Mouse (Mus musculus) gastrocnemius, postnatal 25 days (tissue): Measurements from ENCODE around the gene Nr2c2ap. TPM values are rescaled to one million over a fixed set of nuclear protein-coding genes. Genes with fewer than 3 reads are reported as not detected.

Experiments
- DNase-seq: peaks from one replicate; pipeline ENCODE4 v3.0.0; 2022
- microRNA-seq, 2 experiments: library from miRNA; unstranded; fragments of <30 nt; microRNA quantifications; one replicate each; pipeline ENCODE4 v1.2.0; 2021; ENCODE audit warnings: borderline replicate concordance in 2 of 2
- total RNA-seq, 2 experiments: library from RNA; stranded (reverse); gene quantifications; 1 replicate in 1 of 2; 2 replicates in 1 of 2; pipeline ENCODE4 v1.2.3; 2021

Gene Nr2c2ap
- total RNA-seq, 2 experiments from 2014 or later: 3.9 to 4.3 TPM

DNA sequence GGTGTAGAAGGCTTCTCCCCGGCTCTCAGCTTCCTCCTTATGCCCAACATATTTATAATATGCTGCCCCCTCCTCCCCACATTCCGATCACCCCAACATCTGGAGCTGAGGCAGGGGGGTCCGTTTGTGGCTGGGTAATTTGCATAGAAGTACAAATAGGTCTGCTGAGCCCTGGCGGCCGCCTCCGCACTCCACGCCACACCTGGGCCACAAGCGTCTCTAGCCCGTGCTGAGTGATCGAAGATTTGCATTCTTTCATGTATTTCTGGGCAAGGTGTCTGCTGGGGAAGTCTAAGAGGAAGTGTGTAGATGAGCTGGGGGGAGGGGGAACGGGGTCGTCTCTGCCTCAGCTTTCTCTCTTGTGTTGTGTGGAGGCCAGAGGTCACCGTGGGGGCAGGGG is 28.9 kb downstream of the Nr2c2ap start:
- DNase-seq: no peak

DNA sequence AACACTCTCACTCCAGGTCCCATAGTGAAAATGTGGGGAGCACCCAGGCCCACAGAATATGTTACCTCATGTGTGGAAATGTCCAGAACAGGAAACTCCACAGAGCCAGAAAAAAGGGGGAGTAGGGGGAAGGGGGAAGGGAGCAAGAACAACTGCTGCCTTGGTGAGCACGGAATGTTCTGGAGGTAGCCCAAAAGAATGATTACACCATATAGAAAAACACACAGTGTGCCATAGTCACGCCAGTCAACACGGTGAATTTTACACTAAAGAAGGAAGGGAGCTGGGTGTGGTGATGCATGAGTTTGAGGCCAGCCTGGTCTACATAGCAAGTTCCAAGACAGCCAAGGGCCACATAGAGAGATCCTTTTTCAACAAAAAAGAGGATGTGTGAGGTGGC is 32.2 kb downstream of the Nr2c2ap start:
- DNase-seq: no peak

DNA sequence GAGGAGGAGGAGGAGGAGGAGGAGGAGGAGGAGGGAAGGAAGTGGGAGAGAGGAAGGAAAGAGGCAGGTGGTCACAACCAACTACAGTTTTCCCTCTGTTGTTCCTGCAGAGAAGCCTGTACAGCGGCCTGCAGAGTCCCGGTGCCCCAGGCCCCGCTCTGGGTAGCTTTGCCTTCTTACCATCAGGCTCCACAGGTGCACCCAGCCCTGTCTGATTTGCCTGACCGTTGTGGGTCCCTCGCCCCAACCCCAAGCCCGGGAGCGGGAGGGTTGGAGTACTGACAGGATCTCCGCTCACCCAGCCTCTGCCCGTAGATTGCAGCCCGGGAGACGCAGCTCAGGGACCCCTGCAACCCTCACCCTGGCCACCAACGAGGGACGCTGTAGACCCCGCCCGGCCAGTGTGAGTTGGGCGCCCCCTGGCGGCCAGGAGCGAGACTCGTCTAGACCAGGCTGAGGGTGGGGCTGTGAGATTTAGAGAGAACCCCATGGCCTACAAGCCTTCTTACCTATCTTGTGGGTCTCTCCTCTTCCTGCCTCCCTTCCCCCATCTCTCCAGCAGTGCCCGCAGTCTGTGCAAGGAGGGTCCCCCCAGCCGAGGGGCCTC is 35.5 kb downstream of the Nr2c2ap start:
- peak; percentile 46 for DNase-seq

DNA sequence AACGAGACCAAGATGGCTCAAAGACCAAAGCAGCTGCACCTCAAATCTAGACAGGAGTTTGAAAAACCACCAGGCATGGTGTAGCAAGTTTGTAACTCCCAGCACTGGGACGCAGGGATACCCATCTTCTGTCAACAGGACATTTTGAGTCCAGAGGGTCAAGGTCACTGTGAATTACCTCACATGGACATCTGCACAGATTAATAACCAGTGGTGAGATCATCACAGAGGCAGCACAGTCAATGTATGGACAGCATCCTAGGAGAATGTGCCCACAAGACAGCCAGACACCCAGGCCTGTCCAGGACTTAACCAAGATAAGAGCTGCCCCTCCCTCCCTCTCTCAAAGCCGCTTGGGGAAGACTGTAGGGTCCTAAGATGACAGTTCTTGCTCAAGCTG is 39.0 kb downstream of the Nr2c2ap start:
- no peak for DNase-seq

GRCm38 (mm10) chr8:70170748-70171147 is 39.6 kb downstream of the Nr2c2ap start:
- DNase-seq: no peak

DNA sequence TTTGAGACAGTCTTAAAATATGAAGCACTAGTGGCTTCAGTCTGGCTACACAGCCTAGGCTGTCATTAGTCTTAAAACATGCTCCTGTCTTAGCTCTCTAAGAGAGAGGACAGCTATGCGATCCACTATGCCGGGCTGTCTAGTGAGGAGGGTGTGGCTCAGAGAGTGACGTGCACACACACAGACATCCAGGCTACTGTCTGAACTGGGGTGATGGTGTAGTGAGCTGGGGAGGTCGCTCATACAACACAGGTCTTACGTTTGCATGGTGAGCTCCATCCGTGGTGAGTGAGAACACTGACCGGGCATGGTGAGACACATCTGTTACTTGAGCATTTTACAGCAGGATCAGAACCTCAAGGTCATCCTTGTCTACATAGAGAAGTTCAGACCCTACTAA is 40.1 kb downstream of the Nr2c2ap start:
- no peak for DNase-seq

DNA sequence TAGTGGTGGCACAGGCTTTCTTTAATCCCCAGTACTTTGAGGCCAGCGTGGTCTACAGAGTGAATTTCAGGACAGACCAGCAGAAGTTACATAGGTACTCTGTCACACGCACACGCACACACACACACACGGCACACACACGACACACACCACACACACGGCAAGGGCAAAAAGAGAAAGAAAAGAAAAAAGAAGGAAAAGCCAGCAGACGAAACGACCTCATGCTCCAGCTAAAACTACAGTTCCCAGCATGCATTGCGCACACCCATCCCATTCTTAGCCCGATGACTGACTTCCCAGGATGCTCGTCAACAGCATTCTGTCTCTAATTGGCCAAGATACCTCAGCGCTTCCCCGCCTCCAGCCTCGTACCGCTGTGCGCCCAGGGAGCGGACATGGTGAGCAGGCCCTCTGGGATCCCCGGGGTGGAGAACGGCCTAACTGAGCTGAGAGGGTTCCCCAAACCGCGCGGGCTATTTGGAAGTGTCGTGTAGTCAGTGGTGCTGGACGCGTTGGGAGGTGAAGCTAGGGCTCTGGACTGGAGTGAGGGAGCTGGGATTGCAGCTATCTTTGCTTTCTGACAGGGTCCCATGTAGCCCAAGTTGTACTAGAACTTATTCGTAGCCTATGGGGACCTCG is 41.0 kb downstream of the Nr2c2ap start, which contains the start of gene Tmem161a:
Gene Tmem161a, plus strand, starts transcription at position 314 of the 639 bp plus-strand sequence.
- DNase-seq: peak; percentile 91

- no peak for DNase-seq
Observed at GRCm38 (mm10) chr8:70173320-70173719, 42.2 kb downstream of the Nr2c2ap start.

DNA sequence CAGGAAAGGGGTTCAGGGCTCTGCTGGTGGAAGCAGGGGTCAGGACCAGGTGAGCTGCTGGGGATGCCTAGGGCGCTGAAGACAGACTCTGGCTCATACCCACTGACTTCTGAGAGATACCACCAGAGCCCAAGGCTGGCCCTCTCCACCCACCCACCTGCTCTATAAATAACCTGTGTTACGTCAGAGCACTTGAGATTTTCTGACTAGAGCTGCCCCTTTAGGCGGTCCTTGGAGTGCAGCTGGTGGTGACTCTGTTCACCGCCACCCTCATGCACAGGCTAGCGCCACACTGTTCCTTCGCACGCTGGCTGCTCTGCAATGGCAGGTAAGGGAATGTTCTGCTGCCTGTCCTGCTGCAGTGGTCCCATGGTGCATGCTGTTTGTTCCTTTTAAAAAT is 42.9 kb downstream of the Nr2c2ap start:
- DNase-seq: no peak

- no peak for DNase-seq
Observed at GRCm38 (mm10) chr8:70178231-70178630, 47.1 kb downstream of the Nr2c2ap start.

DNA sequence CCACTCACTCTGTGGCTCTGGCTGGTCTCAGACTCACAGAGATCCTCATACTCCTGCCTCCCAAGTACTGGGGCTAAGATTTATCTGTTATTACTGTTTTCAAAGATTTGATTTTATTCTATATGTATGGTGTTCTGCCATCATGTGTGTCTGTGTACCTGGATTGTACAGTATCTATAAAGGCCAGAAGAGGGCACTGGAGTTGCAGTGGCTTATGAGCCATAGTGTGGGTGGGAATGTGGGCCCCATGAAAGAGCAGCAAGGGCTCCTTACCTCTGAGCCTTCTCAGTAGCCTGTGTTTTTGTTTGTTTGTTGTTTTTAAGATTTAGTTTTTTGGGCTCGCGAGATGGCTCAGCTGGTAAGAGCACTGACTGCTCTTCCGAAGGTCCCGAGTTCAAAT is 47.9 kb downstream of the Nr2c2ap start:
- no peak for DNase-seq

DNA sequence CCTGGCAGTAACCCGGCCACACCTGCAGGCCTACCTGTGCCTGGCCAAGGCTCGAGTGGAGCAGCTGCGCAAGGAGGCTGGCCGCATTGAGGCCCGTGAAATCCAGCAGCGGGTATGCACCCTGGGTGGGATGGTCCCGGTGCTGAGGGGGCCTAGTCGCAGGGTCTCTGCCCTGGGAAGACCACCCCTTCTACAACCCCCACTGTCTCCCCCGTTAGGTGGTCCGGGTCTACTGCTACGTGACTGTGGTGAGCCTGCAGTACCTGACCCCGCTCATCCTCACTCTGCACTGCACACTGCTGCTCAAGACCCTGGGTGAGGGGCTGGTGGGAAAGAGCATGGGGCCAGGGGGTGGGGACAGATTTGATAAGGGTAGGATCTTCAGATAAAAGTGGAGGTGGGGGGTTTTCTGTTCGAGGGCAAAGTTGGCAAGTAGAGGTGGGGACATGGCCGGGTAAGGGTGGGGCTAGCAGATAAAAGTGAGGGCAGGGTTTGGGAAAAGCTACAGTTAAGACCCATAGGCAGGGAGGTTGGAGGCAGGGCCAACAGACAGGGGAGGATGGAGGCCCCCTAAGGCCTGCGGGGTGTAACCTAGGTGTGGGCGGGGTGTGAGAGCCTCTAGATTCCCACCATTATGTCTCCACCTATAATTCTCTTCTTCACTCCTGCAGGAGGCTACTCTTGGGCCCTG is 50.2 kb downstream of the Nr2c2ap start:
- no peak for DNase-seq

GRCm38 (mm10) chr8:70181903-70182252 is 50.7 kb downstream of the Nr2c2ap start:
- no peak for DNase-seq

DNA sequence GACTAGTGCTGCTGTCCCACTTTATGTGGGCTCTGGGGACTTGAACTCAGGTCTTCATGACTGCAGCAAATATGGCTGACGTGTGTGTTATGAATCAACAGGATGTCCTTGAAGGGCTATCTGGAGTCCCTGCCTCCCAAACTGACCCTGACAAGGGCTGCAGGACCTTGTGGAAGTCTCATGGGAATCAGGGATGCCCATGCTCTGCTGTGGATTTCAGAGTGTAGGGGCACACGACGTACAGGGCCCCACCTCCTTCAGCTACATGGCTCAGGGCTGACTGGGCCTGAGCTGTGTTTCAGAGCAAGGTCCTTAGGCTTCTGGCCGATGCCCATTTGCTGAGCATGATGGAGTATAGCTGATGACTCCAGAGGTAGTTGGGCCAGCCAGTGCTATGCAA is 52.1 kb downstream of the Nr2c2ap start:
- no peak for DNase-seq

Small RNA genes lying within 50 kb of the gene (microRNA-seq; reads per million reads assigned to microRNA genes)
- gene Mir7066: 0 reads per million in 2 experiments

Other genes with a start within 250 kb of the Nr2c2ap start
- 10 to 100 TPM in 1 of 2 experiments, 1 to 10 TPM in 1; 4.0 to 13.6 TPM for gene Cilp2, start 243.6 kb upstream of the Nr2c2ap start, total RNA-seq
- not detected for gene Tssk6, start 229.1 kb upstream of the Nr2c2ap start, total RNA-seq
- 100 to 1,000 TPM; 338 to 343 TPM for gene Ndufa13, start 228.8 kb upstream of the Nr2c2ap start, total RNA-seq
- 1 to 10 TPM; 5.6 to 6.9 TPM for gene Yjefn3, start 228.6 kb upstream of the Nr2c2ap start, total RNA-seq
- gene Gatad2a, start 134.9 kb upstream of the Nr2c2ap start, total RNA-seq: 10 to 100 TPM; 25.4 to 26.2 TPM
- 10 to 100 TPM; 24.5 to 25.1 TPM for gene Mau2, start 88.6 kb upstream of the Nr2c2ap start, total RNA-seq
- 10 to 100 TPM; 13.1 to 15.5 TPM for gene Sugp1, start 88.5 kb upstream of the Nr2c2ap start, total RNA-seq
- gene Tm6sf2, start 58.4 kb upstream of the Nr2c2ap start, total RNA-seq: 1 to 10 TPM in 1 of 2 experiments, not detected in 1; 1.7 TPM
- gene Hapln4, start 47.9 kb upstream of the Nr2c2ap start, total RNA-seq: under 1 TPM in 1 of 2 experiments, not detected in 1; 0.08 TPM
- gene Ncan, start 10.5 kb upstream of the Nr2c2ap start, total RNA-seq: under 1 TPM in 1 of 2 experiments, not detected in 1; 0.05 TPM
- 1 to 10 TPM; 7.3 to 7.7 TPM for gene Rfxank, start 7.8 kb downstream of the Nr2c2ap start, total RNA-seq
- 10 to 100 TPM; 14.6 to 16.6 TPM for gene Borcs8, start 8.2 kb downstream of the Nr2c2ap start, total RNA-seq
- under 1 TPM; 0.21 to 0.23 TPM for gene Mef2b, start 8.4 kb downstream of the Nr2c2ap start, total RNA-seq
- 10 to 100 TPM; 68.1 to 72.3 TPM for gene Tmem161a, start 41.0 kb downstream of the Nr2c2ap start, total RNA-seq
- 10 to 100 TPM; 30.0 to 39.2 TPM for gene Slc25a42, start 81.0 kb downstream of the Nr2c2ap start, total RNA-seq
- 10 to 100 TPM; 43.1 to 45.0 TPM for gene Sugp2, start 102.9 kb downstream of the Nr2c2ap start, total RNA-seq
- gene Armc6, start 103.1 kb downstream of the Nr2c2ap start, total RNA-seq: 1 to 10 TPM; 7.6 to 8.2 TPM
- 1 to 10 TPM; 3.0 to 4.7 TPM for gene Homer3, start 151.5 kb downstream of the Nr2c2ap start, total RNA-seq
- 10 to 100 TPM; 26.9 to 30.7 TPM for gene Ddx49, start 171.2 kb downstream of the Nr2c2ap start, total RNA-seq
- gene Cope, start 171.2 kb downstream of the Nr2c2ap start, total RNA-seq: 100 to 1,000 TPM; 113 to 119 TPM
- gene Cers1, start 184.4 kb downstream of the Nr2c2ap start, total RNA-seq: 10 to 100 TPM; 13.8 to 15.8 TPM
- 1 to 10 TPM in 1 of 2 experiments, under 1 TPM in 1; 0.72 to 2.5 TPM for gene Gdf1, start 198.5 kb downstream of the Nr2c2ap start, total RNA-seq
- 10 to 100 TPM; 28.9 to 29.5 TPM for gene Upf1, start 221.9 kb downstream of the Nr2c2ap start, total RNA-seq
- 10 to 100 TPM in 1 of 2 experiments, 1 to 10 TPM in 1; 5.9 to 14.7 TPM for gene Comp, start 242.2 kb downstream of the Nr2c2ap start, total RNA-seq